Mouse (Mus musculus): Measurements from ENCODE around the gene Hmg20a. TPM values are rescaled to one million over a fixed set of nuclear protein-coding genes. Genes with fewer than 3 reads are reported as not detected.

The Hmg20a gene
- polyA plus RNA-seq, 1 experiment from 2014 or later: 64.3 TPM

DNA sequence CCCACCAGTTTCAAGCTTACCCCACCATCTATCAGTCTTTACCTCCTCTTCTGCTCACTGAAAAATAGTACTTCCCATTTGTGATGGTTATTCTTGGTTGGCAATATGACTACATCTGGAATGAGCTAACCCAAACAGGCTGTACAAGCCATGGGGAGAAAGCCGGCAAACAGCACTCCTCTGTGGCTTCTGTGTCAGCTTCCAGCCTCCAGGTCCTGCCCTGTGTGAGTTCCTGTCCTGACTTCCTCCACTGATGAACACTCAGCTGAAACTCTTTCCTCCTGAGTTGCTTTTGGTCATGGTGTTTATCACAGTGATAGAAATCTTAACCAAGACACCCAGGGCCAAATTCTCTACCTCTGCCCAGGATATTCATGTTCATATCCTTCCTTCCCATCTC lies 5.7 kb upstream of the Hmg20a start:
- Histone ChIP-seq H3K4me2 (replicated peaks; ENCODE audit: low read depth, low read length) (no peak overlapping the region), H3K4me3 (ENCODE audit: low read length) (no peak overlapping the region), H3K27me3 (ENCODE audit: control insufficient read depth, insufficient read depth, low read length) (no peaks in the 10 kb centered on the region), H3K36me3 (ENCODE audit: control insufficient read depth, insufficient read depth, low read length) (no peaks in the 10 kb centered on the region), H3K27ac (ENCODE audit: low read depth, low read length) (no peak overlapping the region), H3K9me3 (ENCODE audit: control insufficient read depth, low read length) (no peaks in the 10 kb centered on the region), H3K4me1 (ENCODE audit: control insufficient read depth, insufficient read depth, low read length) (peaks cover 7% of the 10 kb centered on the region; the same call in 1 of the 2 replicates), H3K9ac (ENCODE audit: low read depth, low read length) (no peak overlapping the region)
- no peak for ATAC-seq (ENCODE audit: low FRiP score, low TSS enrichment)
- WGBS: 48% methylated on average over 1 of the region's 1 CpGs

DNA sequence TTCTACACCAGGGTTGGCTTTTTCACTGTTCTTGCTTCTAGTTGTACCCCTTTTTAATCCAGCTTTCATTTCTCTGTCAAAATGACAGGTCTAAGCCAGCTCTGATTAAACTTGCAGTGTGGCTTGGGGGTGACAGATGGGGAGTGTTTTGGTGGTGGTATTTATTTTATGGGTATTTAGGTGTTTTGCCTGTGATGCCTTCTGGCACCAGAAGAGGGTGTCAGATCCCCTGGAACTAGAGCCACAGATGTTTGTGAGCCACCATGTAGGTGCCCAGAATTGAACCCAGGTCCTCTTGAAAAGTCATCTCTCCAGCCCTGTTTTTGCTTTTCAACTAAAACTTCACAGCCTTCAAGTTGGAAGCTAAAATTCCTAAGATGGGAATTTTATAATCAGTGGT lies 4.1 kb upstream of the Hmg20a start:
- H3K27me3 ChIP-seq (ENCODE audit: control insufficient read depth, insufficient read depth, low read length): no peaks in the 10 kb centered on the region
- H3K4me3 ChIP-seq (ENCODE audit: low read length): no peak overlapping the region
- no peak overlapping the region for H3K9ac ChIP-seq (ENCODE audit: low read depth, low read length)
- no peak for ATAC-seq (ENCODE audit: low FRiP score, low TSS enrichment)
- H3K36me3 ChIP-seq (ENCODE audit: control insufficient read depth, insufficient read depth, low read length): no peaks in the 10 kb centered on the region
- H3K4me1 ChIP-seq (ENCODE audit: control insufficient read depth, insufficient read depth, low read length): peaks cover 7% of the 10 kb centered on the region; the same call in 1 of the 2 replicates
- H3K9me3 ChIP-seq (ENCODE audit: control insufficient read depth, low read length): no peaks in the 10 kb centered on the region
- no peak overlapping the region for H3K4me2 ChIP-seq (replicated peaks; ENCODE audit: low read depth, low read length)
- H3K27ac ChIP-seq (ENCODE audit: low read depth, low read length): no peak overlapping the region

DNA sequence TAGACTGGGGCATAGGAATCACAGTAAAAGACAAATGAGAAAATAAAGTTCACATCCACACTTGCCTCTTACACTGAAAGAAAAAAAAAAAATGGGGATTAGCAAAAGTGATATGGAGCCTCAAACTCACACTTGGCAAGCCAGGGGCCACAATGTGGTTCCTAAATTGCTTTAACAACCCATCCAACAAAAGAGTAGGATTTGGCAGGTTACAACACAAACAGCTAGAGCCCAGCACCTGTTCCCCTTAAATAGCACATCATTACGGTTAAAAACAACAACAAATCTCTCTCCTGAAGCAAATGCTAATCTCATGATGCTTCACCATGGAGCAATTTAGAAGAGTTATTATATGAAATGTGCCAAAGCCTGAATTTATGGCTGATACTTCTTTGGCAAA lies 3.0 kb upstream of the Hmg20a start:
- no peak for ATAC-seq (ENCODE audit: low FRiP score, low TSS enrichment)
- Histone ChIP-seq H3K4me2 (replicated peaks; ENCODE audit: low read depth, low read length) (peak overlapping the region; percentile 69; the same call in 1 of the 2 replicates), H3K4me3 (ENCODE audit: low read length) (no peak overlapping the region)

DNA sequence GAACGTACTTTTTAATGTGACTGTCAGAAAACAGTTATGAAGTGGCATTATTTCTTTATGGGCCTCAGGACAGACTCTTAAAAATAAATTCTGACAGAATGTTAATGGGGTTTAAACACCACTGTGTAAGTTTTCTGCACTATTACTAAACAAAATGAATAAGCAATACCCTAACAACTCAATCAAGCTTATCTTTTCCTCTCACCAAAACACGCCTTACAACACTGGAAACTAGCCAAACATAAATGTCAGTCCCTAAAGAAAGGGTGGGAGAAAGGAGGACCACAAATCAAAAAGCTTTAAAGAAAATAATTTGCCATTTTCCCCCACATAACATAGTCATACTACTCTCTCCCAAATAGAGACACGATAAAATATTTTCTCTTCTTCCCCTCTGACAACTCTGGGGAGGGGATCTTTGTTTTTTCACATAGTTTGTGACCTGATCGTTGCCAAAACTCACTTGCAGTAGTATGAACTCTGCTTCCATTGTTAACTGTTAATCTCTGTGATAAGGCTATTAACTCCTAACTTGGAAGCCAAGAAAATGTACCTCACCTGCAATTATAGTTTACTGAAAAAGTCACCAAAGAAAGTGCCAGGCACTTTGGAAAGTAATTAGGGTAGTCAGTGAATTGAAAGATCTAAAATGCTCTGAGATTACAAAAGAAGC lies 2.3 kb upstream of the Hmg20a start:
- Histone ChIP-seq H3K4me2 (replicated peaks; ENCODE audit: low read depth, low read length) (peak overlapping the region; percentile 69), H3K4me3 (ENCODE audit: low read length) (peak overlapping the region; percentile 84; the same call in 1 of the 2 replicates), H3K9ac (ENCODE audit: low read depth, low read length) (no peak overlapping the region), H3K27ac (ENCODE audit: low read depth, low read length) (no peak overlapping the region), H3K36me3 (ENCODE audit: control insufficient read depth, insufficient read depth, low read length) (no peaks in the 10 kb centered on the region), H3K9me3 (ENCODE audit: control insufficient read depth, low read length) (no peaks in the 10 kb centered on the region), H3K27me3 (ENCODE audit: control insufficient read depth, insufficient read depth, low read length) (no peaks in the 10 kb centered on the region), H3K4me1 (ENCODE audit: control insufficient read depth, insufficient read depth, low read length) (peaks cover 7% of the 10 kb centered on the region; the same call in 1 of the 2 replicates)
- 48% methylated on average over 4 of the region's 4 CpGs for WGBS
- no peak for ATAC-seq (ENCODE audit: low FRiP score, low TSS enrichment)

More for the DNA sequence above, 3.0 kb upstream of the Hmg20a start:
- peaks cover 7% of the 10 kb centered on the region; the same call in 1 of the 2 replicates for H3K4me1 ChIP-seq (ENCODE audit: control insufficient read depth, insufficient read depth, low read length)
- H3K9me3 ChIP-seq (ENCODE audit: control insufficient read depth, low read length): no peaks in the 10 kb centered on the region
- 57% methylated on average over 1 of the region's 1 CpGs for WGBS
- no peak overlapping the region for H3K27ac ChIP-seq (ENCODE audit: low read depth, low read length)
- no peaks in the 10 kb centered on the region for H3K36me3 ChIP-seq (ENCODE audit: control insufficient read depth, insufficient read depth, low read length)
- no peak overlapping the region for H3K9ac ChIP-seq (ENCODE audit: low read depth, low read length)
- no peaks in the 10 kb centered on the region for H3K27me3 ChIP-seq (ENCODE audit: control insufficient read depth, insufficient read depth, low read length)

DNA sequence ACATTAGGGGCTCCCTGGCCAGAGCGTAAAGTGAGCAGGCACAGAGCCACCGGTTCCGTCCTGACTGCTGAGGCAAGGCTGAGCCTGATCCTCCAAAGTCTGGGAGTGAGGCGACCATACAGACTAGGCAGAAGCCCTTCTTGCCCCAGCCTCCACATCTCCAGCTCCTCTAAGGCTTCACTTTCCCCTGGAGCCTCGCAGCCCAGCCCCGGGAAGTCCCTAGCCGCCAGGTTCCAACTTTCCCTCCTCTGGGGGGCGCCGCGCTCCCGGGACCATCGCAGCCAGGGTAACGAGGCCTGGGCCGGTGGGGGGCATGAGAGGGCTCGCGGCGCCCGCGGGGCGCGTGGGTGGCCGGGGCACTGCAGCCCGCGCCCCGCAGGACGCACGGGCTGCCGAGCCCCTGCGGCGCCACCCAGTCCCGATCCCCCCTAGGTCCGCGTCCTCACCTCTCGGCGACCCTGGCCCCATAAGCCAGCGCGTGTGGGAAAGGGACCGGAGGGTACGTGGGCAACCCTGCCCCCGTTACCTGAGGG lies 928 bp upstream of the Hmg20a start:
- H3K27ac ChIP-seq (ENCODE audit: low read depth, low read length): peak overlapping the region; percentile 92
- H3K27me3 ChIP-seq (ENCODE audit: control insufficient read depth, insufficient read depth, low read length): no peaks in the 10 kb centered on the region
- under 1% methylated on average over 40 of the region's 40 CpGs for WGBS
- peak overlapping the region; percentile 93 for H3K9ac ChIP-seq (ENCODE audit: low read depth, low read length)
- H3K9me3 ChIP-seq (ENCODE audit: control insufficient read depth, low read length): no peaks in the 10 kb centered on the region
- peak overlapping the region; percentile 69 for H3K4me2 ChIP-seq (replicated peaks; ENCODE audit: low read depth, low read length)
- H3K4me3 ChIP-seq (ENCODE audit: low read length): peak overlapping the region; percentile 84
- peak; percentile 77 for ATAC-seq (ENCODE audit: low FRiP score, low TSS enrichment)
- no peaks in the 10 kb centered on the region for H3K36me3 ChIP-seq (ENCODE audit: control insufficient read depth, insufficient read depth, low read length)
- peaks cover 10% of the 10 kb centered on the region; the same call in 1 of the 2 replicates for H3K4me1 ChIP-seq (ENCODE audit: control insufficient read depth, insufficient read depth, low read length)

DNA sequence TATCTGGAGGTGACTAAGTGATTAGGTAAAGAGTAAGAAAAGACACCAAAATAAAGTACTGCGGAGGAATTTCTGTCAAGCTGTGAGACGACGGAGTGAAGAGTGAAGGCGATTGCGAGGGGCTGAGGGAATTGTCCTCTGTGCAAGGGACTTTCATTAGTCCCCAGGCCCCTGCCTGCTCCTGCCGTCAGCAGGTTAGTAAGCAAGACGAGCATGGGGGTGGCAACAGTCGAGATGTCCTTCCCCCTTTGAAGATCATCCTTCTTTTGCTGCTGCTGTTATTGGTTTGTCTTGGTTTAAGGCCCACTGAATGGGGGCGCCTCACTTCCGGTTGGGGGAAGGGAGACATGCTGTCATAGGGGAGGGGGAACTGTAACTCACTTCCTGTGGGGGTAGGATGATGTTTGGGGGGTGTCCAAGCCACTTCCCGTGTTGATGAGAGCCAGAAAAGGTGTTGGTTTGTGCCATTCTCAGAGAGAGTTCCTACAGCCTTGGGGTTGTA lies 380 bp downstream of the Hmg20a start:
- H3K27me3 ChIP-seq (ENCODE audit: control insufficient read depth, insufficient read depth, low read length): no peaks in the 10 kb centered on the region
- H3K9ac ChIP-seq (ENCODE audit: low read depth, low read length): peak overlapping the region; percentile 77
- H3K4me3 ChIP-seq (ENCODE audit: low read length): peak overlapping the region; percentile 84
- H3K36me3 ChIP-seq (ENCODE audit: control insufficient read depth, insufficient read depth, low read length): no peaks in the 10 kb centered on the region
- H3K27ac ChIP-seq (ENCODE audit: low read depth, low read length): peak overlapping the region; percentile 96
- WGBS: under 1% methylated on average over 11 of the region's 11 CpGs
- no peaks in the 10 kb centered on the region for H3K9me3 ChIP-seq (ENCODE audit: control insufficient read depth, low read length)
- peak overlapping the region; percentile 59 for H3K4me2 ChIP-seq (replicated peaks; ENCODE audit: low read depth, low read length)
- peaks cover 13% of the 10 kb centered on the region; the same call in 1 of the 2 replicates for H3K4me1 ChIP-seq (ENCODE audit: control insufficient read depth, insufficient read depth, low read length)
- ATAC-seq (ENCODE audit: low FRiP score, low TSS enrichment): peak; percentile 25

DNA sequence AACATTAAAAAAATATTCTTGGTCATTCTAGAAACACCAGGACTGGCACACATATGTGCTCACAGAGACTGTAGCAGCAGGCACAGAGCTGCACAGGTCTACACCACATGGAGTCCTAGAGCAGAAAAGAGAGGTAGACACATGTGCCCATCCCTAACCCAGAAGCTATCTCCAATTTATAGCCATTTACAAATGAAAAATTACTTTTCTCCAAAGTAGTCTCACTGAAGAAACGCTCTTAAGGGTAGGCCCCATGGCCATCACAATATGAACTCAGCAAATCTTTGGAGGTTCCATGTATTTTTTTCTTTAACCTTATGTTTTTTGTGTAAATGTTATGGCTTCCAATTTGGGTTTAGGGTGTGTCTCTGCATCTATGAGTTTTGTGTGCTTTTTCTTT lies 1.8 kb downstream of the Hmg20a start:
- ATAC-seq (ENCODE audit: low FRiP score, low TSS enrichment): no peak

DNA sequence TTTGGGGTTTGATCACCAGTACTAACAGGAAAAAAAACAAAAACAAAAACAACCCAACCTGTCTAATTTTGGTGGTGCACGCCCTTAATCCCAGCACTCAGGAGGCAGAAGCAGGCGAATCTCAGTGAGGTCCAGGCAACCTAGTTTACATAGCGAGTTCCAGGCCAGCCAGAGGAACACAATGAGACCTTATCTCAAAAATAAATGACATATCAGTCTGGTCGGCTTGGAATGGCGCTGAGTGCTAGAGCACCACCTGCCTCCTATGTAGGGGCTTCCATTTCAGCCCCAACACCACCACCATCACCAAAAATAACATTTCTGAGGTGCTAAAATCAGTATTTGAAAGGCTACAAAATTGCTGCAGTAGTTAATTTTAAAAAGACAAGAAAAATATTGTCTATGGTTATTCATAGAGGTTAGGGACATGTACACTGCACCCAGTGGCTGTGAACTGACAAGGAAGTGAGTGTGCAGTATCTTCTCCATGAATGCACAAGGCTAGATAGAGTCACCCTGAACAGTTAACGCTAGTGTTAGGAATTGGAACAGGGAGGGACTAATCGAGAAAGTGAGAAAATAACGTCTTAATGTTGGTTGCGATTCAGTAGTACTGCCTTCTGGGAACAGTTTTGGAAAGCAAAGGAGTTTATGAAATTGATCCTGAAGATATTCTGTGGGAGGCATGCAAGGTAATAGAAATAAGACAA lies 2.6 kb downstream of the Hmg20a start:
- no peaks in the 10 kb centered on the region for H3K27me3 ChIP-seq (ENCODE audit: control insufficient read depth, insufficient read depth, low read length)
- no peak overlapping the region for H3K4me3 ChIP-seq (ENCODE audit: low read length)
- ATAC-seq (ENCODE audit: low FRiP score, low TSS enrichment): no peak
- H3K4me2 ChIP-seq (replicated peaks; ENCODE audit: low read depth, low read length): no peak overlapping the region
- peaks cover 6% of the 10 kb centered on the region; the same call in 1 of the 2 replicates for H3K4me1 ChIP-seq (ENCODE audit: control insufficient read depth, insufficient read depth, low read length)
- no peaks in the 10 kb centered on the region for H3K36me3 ChIP-seq (ENCODE audit: control insufficient read depth, insufficient read depth, low read length)
- H3K9ac ChIP-seq (ENCODE audit: low read depth, low read length): no peak overlapping the region
- H3K27ac ChIP-seq (ENCODE audit: low read depth, low read length): no peak overlapping the region
- no peaks in the 10 kb centered on the region for H3K9me3 ChIP-seq (ENCODE audit: control insufficient read depth, low read length)
- 87% methylated on average over 9 of the region's 9 CpGs for WGBS

More for the DNA sequence above, 1.8 kb downstream of the Hmg20a start:
- 100% methylated on average over 1 of the region's 1 CpGs for WGBS
- H3K27me3 ChIP-seq (ENCODE audit: control insufficient read depth, insufficient read depth, low read length): no peaks in the 10 kb centered on the region
- H3K9me3 ChIP-seq (ENCODE audit: control insufficient read depth, low read length): no peaks in the 10 kb centered on the region
- H3K4me3 ChIP-seq (ENCODE audit: low read length): no peak overlapping the region
- H3K4me1 ChIP-seq (ENCODE audit: control insufficient read depth, insufficient read depth, low read length): peaks cover 9% of the 10 kb centered on the region; the same call in 1 of the 2 replicates
- H3K36me3 ChIP-seq (ENCODE audit: control insufficient read depth, insufficient read depth, low read length): no peaks in the 10 kb centered on the region
- H3K27ac ChIP-seq (ENCODE audit: low read depth, low read length): no peak overlapping the region
- peak overlapping the region; percentile 59; the same call in 1 of the 2 replicates for H3K4me2 ChIP-seq (replicated peaks; ENCODE audit: low read depth, low read length)
- no peak overlapping the region for H3K9ac ChIP-seq (ENCODE audit: low read depth, low read length)

Data from kidney, embryonic 14.5 days (tissue).